Mouse (Mus musculus): ENCODE measurements around the gene Ppp1r9a. TPM values are rescaled to one million over a fixed set of nuclear protein-coding genes. Genes with fewer than 3 reads are reported as not detected.
A peak's percentile ranks its signal among the peaks of the same experiment; 100 is the strongest.
"Not testable (repeated sequence)": the region's sequence is repeated elsewhere in the genome, so short reads cannot be mapped to it uniquely, and the experiment has no call there.

Ppp1r9a gene
- polyA plus RNA-seq, 1 experiment = 38.1 TPM

GRCm38 (mm10) chr6:4893312-4893711 is 9.4 kb upstream of the Ppp1r9a start:
- not testable (repeated sequence) for H3K4me1 ChIP-seq (ENCODE audit: control insufficient read depth, insufficient read depth, low read length); H3K27me3 ChIP-seq (ENCODE audit: control insufficient read depth, insufficient read depth, low read length, poor library complexity, severe bottlenecking); H3K9me3 ChIP-seq (replicated peaks; ENCODE audit: control insufficient read depth, insufficient read depth, low read length, poor library complexity, severe bottlenecking); H3K36me3 ChIP-seq (ENCODE audit: control insufficient read depth, insufficient read depth, low read length, poor library complexity, severe bottlenecking); H3K9ac ChIP-seq (ENCODE audit: low read depth, poor library complexity, severe bottlenecking); H3K4me3 ChIP-seq (ENCODE audit: low read depth, low read length)
- H3K27ac ChIP-seq (ENCODE audit: insufficient read depth, low read length) = peak overlapping the region; percentile 50; the same call in 1 of the 2 replicates
- 0 out of 2 replicates have a peak, but pooled peaks have one; percentile 27 for TF ChIP-seq EP300 (IDR thresholded peaks at IDR 0.05; ENCODE audit: insufficient read depth, low read depth, low read length)

GRCm38 (mm10) chr6:4899906-4900305 is 2.8 kb upstream of the Ppp1r9a start:
- Histone ChIP-seq H3K27ac (ENCODE audit: insufficient read depth, low read length) (no peak overlapping the region), H3K9ac (ENCODE audit: low read depth, poor library complexity, severe bottlenecking) (no peak overlapping the region), H3K4me3 (ENCODE audit: low read depth, low read length) (no peak overlapping the region), H3K36me3 (ENCODE audit: control insufficient read depth, insufficient read depth, low read length, poor library complexity, severe bottlenecking) (no peaks in the 10 kb centered on the region), H3K4me1 (ENCODE audit: control insufficient read depth, insufficient read depth, low read length) (no peaks in the 10 kb centered on the region), H3K9me3 (replicated peaks; ENCODE audit: control insufficient read depth, insufficient read depth, low read length, poor library complexity, severe bottlenecking) (no peaks in the 10 kb centered on the region), H3K27me3 (ENCODE audit: control insufficient read depth, insufficient read depth, low read length, poor library complexity, severe bottlenecking) (no peaks in the 10 kb centered on the region)
- no peak for TF ChIP-seq CTCF (IDR thresholded peaks at IDR 0.05; ENCODE audit: low read depth, low read length)
- no peak for TF ChIP-seq EP300 (IDR thresholded peaks at IDR 0.05; ENCODE audit: insufficient read depth, low read depth, low read length)
- no peak for TF ChIP-seq POLR2A (IDR thresholded peaks at IDR 0.05; ENCODE audit: insufficient read depth, low read length)

GRCm38 (mm10) chr6:4903325-4904054 is 773 bp downstream of the Ppp1r9a start:
- Histone ChIP-seq H3K27me3 (ENCODE audit: control insufficient read depth, insufficient read depth, low read length, poor library complexity, severe bottlenecking) (no peaks in the 10 kb centered on the region), H3K9me3 (replicated peaks; ENCODE audit: control insufficient read depth, insufficient read depth, low read length, poor library complexity, severe bottlenecking) (no peaks in the 10 kb centered on the region), H3K4me3 (ENCODE audit: low read depth, low read length) (peak overlapping the region; percentile 95), H3K9ac (ENCODE audit: low read depth, poor library complexity, severe bottlenecking) (peak overlapping the region; percentile 97), H3K36me3 (ENCODE audit: control insufficient read depth, insufficient read depth, low read length, poor library complexity, severe bottlenecking) (no peaks in the 10 kb centered on the region), H3K27ac (ENCODE audit: insufficient read depth, low read length) (peak overlapping the region; percentile 26; the same call in 1 of the 2 replicates), H3K4me1 (ENCODE audit: control insufficient read depth, insufficient read depth, low read length) (no peaks in the 10 kb centered on the region)
- TF ChIP-seq POLR2A (IDR thresholded peaks at IDR 0.05; ENCODE audit: insufficient read depth, low read length) = no peak
- 0 out of 2 replicates have a peak, but pooled peaks have one; percentile 2 for TF ChIP-seq EP300 (IDR thresholded peaks at IDR 0.05; ENCODE audit: insufficient read depth, low read depth, low read length)

GRCm38 (mm10) chr6:4904055-4904450 is 1.3 kb downstream of the Ppp1r9a start:
- no peaks in the 10 kb centered on the region for H3K4me1 ChIP-seq (ENCODE audit: control insufficient read depth, insufficient read depth, low read length)
- H3K27ac ChIP-seq (ENCODE audit: insufficient read depth, low read length) = no peak overlapping the region
- H3K9me3 ChIP-seq (replicated peaks; ENCODE audit: control insufficient read depth, insufficient read depth, low read length, poor library complexity, severe bottlenecking) = no peaks in the 10 kb centered on the region
- no peaks in the 10 kb centered on the region for H3K27me3 ChIP-seq (ENCODE audit: control insufficient read depth, insufficient read depth, low read length, poor library complexity, severe bottlenecking)
- H3K4me3 ChIP-seq (ENCODE audit: low read depth, low read length) = peak overlapping the region; percentile 41
- no peaks in the 10 kb centered on the region for H3K36me3 ChIP-seq (ENCODE audit: control insufficient read depth, insufficient read depth, low read length, poor library complexity, severe bottlenecking)
- TF ChIP-seq POLR2A (IDR thresholded peaks at IDR 0.05; ENCODE audit: insufficient read depth, low read length) (no peak), EP300 (IDR thresholded peaks at IDR 0.05; ENCODE audit: insufficient read depth, low read depth, low read length) (no peak), CTCF (IDR thresholded peaks at IDR 0.05; ENCODE audit: low read depth, low read length) (no peak)
- peak overlapping the region; percentile 97 for H3K9ac ChIP-seq (ENCODE audit: low read depth, poor library complexity, severe bottlenecking)

DNA sequence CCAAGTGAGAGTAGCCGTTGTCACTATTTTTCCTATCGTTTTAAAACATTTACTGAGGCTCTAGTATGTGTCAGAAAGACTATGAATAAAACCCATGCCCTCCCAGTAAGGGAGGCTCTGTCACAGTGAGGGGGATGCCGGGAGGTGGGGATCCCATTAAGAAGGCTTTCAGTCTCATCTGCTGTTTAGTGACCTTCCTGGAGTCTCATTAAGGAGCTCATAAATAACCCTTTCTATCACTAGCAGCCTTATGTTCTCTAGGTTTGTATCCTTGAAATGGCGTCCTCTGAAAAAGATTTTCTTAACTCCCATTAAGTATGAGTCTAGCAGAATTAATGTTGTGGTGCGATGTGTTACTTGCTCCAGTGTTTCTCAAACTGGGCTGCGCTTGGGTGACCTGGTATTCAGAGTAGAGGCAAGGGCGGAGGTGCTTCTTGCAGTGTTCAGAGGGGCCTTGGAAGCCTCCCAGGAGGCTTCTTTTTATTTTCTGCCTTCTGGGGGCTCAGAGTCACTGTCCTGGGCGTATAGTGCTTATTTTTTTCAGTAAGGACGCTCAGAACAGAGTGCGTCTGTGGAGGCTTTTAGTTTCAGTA is 7.4 kb downstream of the Ppp1r9a start:
- H3K4me3 ChIP-seq (ENCODE audit: low read depth, low read length) = no peak overlapping the region
- peak overlapping the region; percentile 32; the same call in 1 of the 2 replicates for H3K27ac ChIP-seq (ENCODE audit: insufficient read depth, low read length)
- H3K27me3 ChIP-seq (ENCODE audit: control insufficient read depth, insufficient read depth, low read length, poor library complexity, severe bottlenecking) = no peaks in the 10 kb centered on the region
- no peak overlapping the region for H3K9ac ChIP-seq (ENCODE audit: low read depth, poor library complexity, severe bottlenecking)
- H3K9me3 ChIP-seq (replicated peaks; ENCODE audit: control insufficient read depth, insufficient read depth, low read length, poor library complexity, severe bottlenecking) = no peaks in the 10 kb centered on the region
- TF ChIP-seq CTCF (IDR thresholded peaks at IDR 0.05; ENCODE audit: low read depth, low read length) (no peak), EP300 (IDR thresholded peaks at IDR 0.05; ENCODE audit: insufficient read depth, low read depth, low read length) (no peak), POLR2A (IDR thresholded peaks at IDR 0.05; ENCODE audit: insufficient read depth, low read length) (no peak)
- peaks cover 3% of the 10 kb centered on the region for H3K4me1 ChIP-seq (ENCODE audit: control insufficient read depth, insufficient read depth, low read length)
- no peaks in the 10 kb centered on the region for H3K36me3 ChIP-seq (ENCODE audit: control insufficient read depth, insufficient read depth, low read length, poor library complexity, severe bottlenecking)

DNA sequence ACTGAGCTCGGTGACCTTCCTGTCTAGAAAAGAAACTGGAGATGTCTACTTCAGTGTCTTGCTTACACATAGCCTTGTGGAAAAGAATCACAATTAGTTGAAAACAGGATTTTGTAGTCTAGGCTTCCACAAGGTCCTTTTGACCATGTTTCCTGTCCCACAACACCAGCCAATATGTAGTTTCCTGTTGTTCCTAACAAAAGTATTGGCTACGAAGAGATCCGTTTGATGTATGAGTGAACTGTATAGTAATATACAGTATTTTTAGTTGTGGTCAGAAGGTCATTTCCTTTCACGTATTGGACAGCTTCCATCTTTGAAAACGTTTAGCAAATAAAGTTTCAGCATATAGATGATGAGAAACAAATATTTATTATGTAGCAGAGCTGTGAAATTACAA is 15.8 kb downstream of the Ppp1r9a start:
- no peak overlapping the region for H3K27ac ChIP-seq (ENCODE audit: insufficient read depth, low read length)
- TF ChIP-seq EP300 (IDR thresholded peaks at IDR 0.05; ENCODE audit: insufficient read depth, low read depth, low read length) (no peak), POLR2A (IDR thresholded peaks at IDR 0.05; ENCODE audit: insufficient read depth, low read length) (no peak), CTCF (IDR thresholded peaks at IDR 0.05; ENCODE audit: low read depth, low read length) (no peak)
- 0 out of 2 replicates have a peak, but pooled peaks cover 2% of the 10 kb centered on the region for H3K36me3 ChIP-seq (ENCODE audit: control insufficient read depth, insufficient read depth, low read length, poor library complexity, severe bottlenecking)
- no peaks in the 10 kb centered on the region for H3K27me3 ChIP-seq (ENCODE audit: control insufficient read depth, insufficient read depth, low read length, poor library complexity, severe bottlenecking)
- H3K9ac ChIP-seq (ENCODE audit: low read depth, poor library complexity, severe bottlenecking) = no peak overlapping the region
- no peak overlapping the region for H3K4me3 ChIP-seq (ENCODE audit: low read depth, low read length)
- peaks cover 3% of the 10 kb centered on the region for H3K4me1 ChIP-seq (ENCODE audit: control insufficient read depth, insufficient read depth, low read length)
- peaks cover 39% of the 10 kb centered on the region for H3K9me3 ChIP-seq (replicated peaks; ENCODE audit: control insufficient read depth, insufficient read depth, low read length, poor library complexity, severe bottlenecking)

DNA sequence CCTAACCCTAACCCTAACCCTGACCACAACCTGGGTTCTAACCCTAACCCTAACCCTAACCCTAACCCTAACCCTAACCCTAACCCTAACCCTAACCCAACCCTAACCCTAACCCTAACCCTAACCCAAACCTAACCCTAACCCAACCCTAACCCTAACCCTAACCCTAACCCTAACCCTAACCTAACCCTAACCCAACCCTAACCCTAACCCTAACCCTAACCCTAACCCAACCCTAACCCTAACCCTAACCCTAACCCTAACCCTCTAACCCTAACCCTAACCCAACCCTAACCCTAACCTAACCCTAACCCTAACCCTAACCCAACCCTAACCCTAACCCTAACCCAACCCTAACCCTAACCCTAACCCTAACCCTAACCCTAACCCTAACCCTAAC is 21.1 kb downstream of the Ppp1r9a start:
- not testable (repeated sequence) for H3K4me3 ChIP-seq (ENCODE audit: low read depth, low read length); H3K4me1 ChIP-seq (ENCODE audit: control insufficient read depth, insufficient read depth, low read length); H3K9ac ChIP-seq (ENCODE audit: low read depth, poor library complexity, severe bottlenecking); H3K36me3 ChIP-seq (ENCODE audit: control insufficient read depth, insufficient read depth, low read length, poor library complexity, severe bottlenecking); H3K27ac ChIP-seq (ENCODE audit: insufficient read depth, low read length); H3K27me3 ChIP-seq (ENCODE audit: control insufficient read depth, insufficient read depth, low read length, poor library complexity, severe bottlenecking)
- peaks cover 61% of the 10 kb centered on the region for H3K9me3 ChIP-seq (replicated peaks; ENCODE audit: control insufficient read depth, insufficient read depth, low read length, poor library complexity, severe bottlenecking)

All from ES-Bruce4 (cell line).